Mouse (Mus musculus) liver, postnatal 0 days (tissue): Measurements from ENCODE around the gene Limch1. TPM values are rescaled to one million over a fixed set of nuclear protein-coding genes. Genes with fewer than 3 reads are reported as not detected.

Experiments used
- ATAC-seq: fragments of 200-750 bp; cut with Nextera tagmentation; 2 replicates; pipeline ENCODE4 v1.8.0; 2017; ENCODE audit warnings: mild to moderate bottlenecking, moderate library complexity
- DNase-seq: peaks from one replicate; pipeline ENCODE4 v3.0.0-alpha.2; 2016
- H3K27ac ChIP-seq: fragments of 300-500 bp; sonication (generic); 2 replicates; pipeline ENCODE4 v1.5.1; 2014; ENCODE audit warnings: antibody characterized with exemption, moderate library complexity, mild to moderate bottlenecking, low read depth
- H3K27me3 ChIP-seq: fragments of 300-500 bp; sonication (generic); 2 replicates; pipeline ENCODE4 v1.6.1; 2014; ENCODE audit warnings: low read length, control low read depth, mixed read lengths; ENCODE audit not compliant: insufficient read depth
- H3K36me3 ChIP-seq: fragments of 300-500 bp; sonication (generic); replicated peaks from 2 replicates; pipeline ENCODE4 v1.6.1; 2014; ENCODE audit warnings: mild to moderate bottlenecking, control low read depth, low read length, moderate library complexity, mixed read lengths; ENCODE audit not compliant: insufficient read depth
- H3K4me1 ChIP-seq: fragments of 300-500 bp; sonication (generic); 2 replicates; pipeline ENCODE4 v1.6.1; 2014; ENCODE audit warnings: antibody characterized with exemption, mild to moderate bottlenecking, control low read depth; ENCODE audit not compliant: insufficient read depth
- H3K4me2 ChIP-seq: fragments of 300-500 bp; sonication (generic); 2 replicates; pipeline ENCODE4 v1.6.1; 2014; ENCODE audit warnings: low read depth, mild to moderate bottlenecking, low read length, moderate library complexity, mixed read lengths
- H3K4me3 ChIP-seq: fragments of 300-500 bp; sonication (generic); 2 replicates; pipeline ENCODE4 v1.5.1; 2014; ENCODE audit warnings: low read depth, low read length
- H3K9ac ChIP-seq: fragments of 300-500 bp; sonication (generic); replicated peaks from 2 replicates; pipeline ENCODE4 v1.6.1; 2014; ENCODE audit warnings: mild to moderate bottlenecking, moderate library complexity
- H3K9me3 ChIP-seq: fragments of 300-500 bp; sonication (generic); 2 replicates; pipeline ENCODE4 v1.6.1; 2016; ENCODE audit warnings: mild to moderate bottlenecking, control low read depth, low read length, mixed read lengths
- CTCF ChIP-seq: sonication (generic); IDR thresholded peaks from 2 replicates; pipeline ENCODE4 v1.5.1; 2016; ENCODE audit warnings: antibody characterized with exemption, low read depth
- EP300 ChIP-seq: IDR thresholded peaks from 2 replicates; pipeline ENCODE4 v1.6.1; 2016; ENCODE audit warnings: antibody characterized with exemption, low read depth, mild to moderate bottlenecking
- WGBS: fragments of 180-500 bp; shearing (Covaris S2); extraction: QIAGEN DNeasy Blood & Tissue Kit; methylation state at CpG from one replicate; pipeline ENCODE4 v1.1.7; 2014; ENCODE audit not compliant: insufficient replicate concordance; 5-methylcytosine and 5-hydroxymethylcytosine counted together
- polyA plus RNA-seq: library from polyadenylated mRNA; unstranded; fragments of >200 nt; fragmentation: Nextera tagmentation; extraction: Ambion mirVana; gene quantifications from 2 replicates; pipeline ENCODE4 v1.2.1, GENCODE M21; 2015

The Limch1 gene
- polyA plus RNA-seq, 1 experiment from 2014 or later = 1.6 TPM

DNA sequence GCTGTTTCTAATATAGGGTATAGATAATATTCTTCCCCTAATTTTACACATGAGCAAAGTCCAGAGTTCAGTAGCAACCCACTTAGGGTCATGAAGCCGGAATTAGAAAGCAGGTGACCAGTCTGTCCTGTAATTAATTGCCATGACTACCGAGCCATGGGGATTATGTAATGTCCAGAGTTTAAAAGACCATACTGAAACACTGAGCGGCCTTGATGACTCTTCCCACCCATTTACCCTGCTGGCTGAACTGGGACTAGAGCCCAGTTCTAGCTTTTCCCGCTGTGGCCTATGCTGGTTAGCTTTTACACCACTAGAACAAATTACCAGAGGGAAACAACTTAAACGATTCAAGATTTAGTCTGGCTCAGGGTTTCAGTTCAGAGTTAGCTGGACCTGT is 177.0 kb downstream of the Limch1 start:
- no peaks in the 10 kb centered on the region for H3K4me1 ChIP-seq
- ATAC-seq (no peak), DNase-seq (no peak)
- H3K36me3 ChIP-seq = no peaks in the 10 kb centered on the region
- no peak overlapping the region for H3K27ac ChIP-seq
- TF ChIP-seq CTCF (no peak), EP300 (no peak)
- no peaks in the 10 kb centered on the region for H3K27me3 ChIP-seq
- H3K4me2 ChIP-seq = no peak overlapping the region
- WGBS = 71% methylated on average over 5 of the region's 5 CpGs
- H3K9ac ChIP-seq = no peak overlapping the region
- no peak overlapping the region for H3K4me3 ChIP-seq
- H3K9me3 ChIP-seq = no peaks in the 10 kb centered on the region

- Histone ChIP-seq H3K4me3 (no peak overlapping the region), H3K4me1 (no peaks in the 10 kb centered on the region), H3K4me2 (no peak overlapping the region), H3K27me3 (no peaks in the 10 kb centered on the region), H3K9ac (no peak overlapping the region), H3K27ac (no peak overlapping the region), H3K9me3 (no peaks in the 10 kb centered on the region), H3K36me3 (no peaks in the 10 kb centered on the region)
- DNase-seq (no peak), ATAC-seq (no peak)
- no peak for TF ChIP-seq EP300
- TF ChIP-seq CTCF = no peak
- whole genome bisulfite sequencing = 61% methylated on average over 6 of the region's 6 CpGs
Measured at GRCm38 (mm10) chr5:66929291-66929690, 183.7 kb downstream of the Limch1 start.

GRCm38 (mm10) chr5:66933134-66933804 is 187.6 kb downstream of the Limch1 start:
- DNase-seq = no peak
- H3K4me3 ChIP-seq = no peak overlapping the region
- H3K9ac ChIP-seq = no peak overlapping the region
- H3K4me2 ChIP-seq = no peak overlapping the region
- TF ChIP-seq CTCF = no peak
- TF ChIP-seq EP300 = no peak
- ATAC-seq = no peak
- no peaks in the 10 kb centered on the region for H3K27me3 ChIP-seq
- no peak overlapping the region for H3K27ac ChIP-seq
- WGBS = 71% methylated on average over 10 of the region's 10 CpGs
- H3K9me3 ChIP-seq = no peaks in the 10 kb centered on the region
- H3K4me1 ChIP-seq = no peaks in the 10 kb centered on the region
- H3K36me3 ChIP-seq = no peaks in the 10 kb centered on the region

DNA sequence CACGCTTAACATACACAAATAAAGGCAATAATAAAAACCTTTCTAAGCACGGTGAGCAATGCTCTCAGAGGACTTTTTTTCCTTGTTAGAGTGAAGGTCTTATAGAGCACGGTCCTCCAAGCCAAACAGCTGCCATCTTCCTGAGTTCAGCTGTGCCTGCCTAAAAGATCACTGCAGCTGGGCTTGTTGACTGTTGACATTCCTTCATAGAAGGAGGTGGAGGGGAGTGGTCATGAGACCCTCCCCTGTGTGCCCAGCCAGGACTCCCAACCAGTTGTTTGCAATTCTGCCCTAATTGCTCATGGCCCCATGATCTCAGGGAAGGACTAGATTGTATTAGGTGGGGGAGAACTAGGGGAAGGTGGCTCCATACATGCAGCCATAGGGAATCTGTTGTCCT is 189.0 kb downstream of the Limch1 start:
- H3K9me3 ChIP-seq = no peaks in the 10 kb centered on the region
- WGBS = 65% methylated on average over 3 of the region's 3 CpGs
- no peak overlapping the region for H3K9ac ChIP-seq
- no peaks in the 10 kb centered on the region for H3K36me3 ChIP-seq
- ATAC-seq (no peak), DNase-seq (no peak)
- H3K4me2 ChIP-seq = no peak overlapping the region
- H3K27me3 ChIP-seq = no peaks in the 10 kb centered on the region
- TF ChIP-seq CTCF = no peak
- no peak for TF ChIP-seq EP300
- H3K4me1 ChIP-seq = no peaks in the 10 kb centered on the region
- H3K4me3 ChIP-seq = no peak overlapping the region
- H3K27ac ChIP-seq = no peak overlapping the region

GRCm38 (mm10) chr5:66937376-66937775 is 191.7 kb downstream of the Limch1 start:
- 58% methylated on average over 9 of the region's 9 CpGs for WGBS
- TF ChIP-seq CTCF = no peak
- TF ChIP-seq EP300 = no peak
- H3K27me3 ChIP-seq = no peaks in the 10 kb centered on the region
- H3K9me3 ChIP-seq = no peaks in the 10 kb centered on the region
- H3K9ac ChIP-seq = no peak overlapping the region
- no peak for DNase-seq
- ATAC-seq = no peak
- no peaks in the 10 kb centered on the region for H3K36me3 ChIP-seq
- no peak overlapping the region for H3K4me2 ChIP-seq
- H3K4me1 ChIP-seq = no peaks in the 10 kb centered on the region
- H3K4me3 ChIP-seq = no peak overlapping the region
- H3K27ac ChIP-seq = no peak overlapping the region

DNA sequence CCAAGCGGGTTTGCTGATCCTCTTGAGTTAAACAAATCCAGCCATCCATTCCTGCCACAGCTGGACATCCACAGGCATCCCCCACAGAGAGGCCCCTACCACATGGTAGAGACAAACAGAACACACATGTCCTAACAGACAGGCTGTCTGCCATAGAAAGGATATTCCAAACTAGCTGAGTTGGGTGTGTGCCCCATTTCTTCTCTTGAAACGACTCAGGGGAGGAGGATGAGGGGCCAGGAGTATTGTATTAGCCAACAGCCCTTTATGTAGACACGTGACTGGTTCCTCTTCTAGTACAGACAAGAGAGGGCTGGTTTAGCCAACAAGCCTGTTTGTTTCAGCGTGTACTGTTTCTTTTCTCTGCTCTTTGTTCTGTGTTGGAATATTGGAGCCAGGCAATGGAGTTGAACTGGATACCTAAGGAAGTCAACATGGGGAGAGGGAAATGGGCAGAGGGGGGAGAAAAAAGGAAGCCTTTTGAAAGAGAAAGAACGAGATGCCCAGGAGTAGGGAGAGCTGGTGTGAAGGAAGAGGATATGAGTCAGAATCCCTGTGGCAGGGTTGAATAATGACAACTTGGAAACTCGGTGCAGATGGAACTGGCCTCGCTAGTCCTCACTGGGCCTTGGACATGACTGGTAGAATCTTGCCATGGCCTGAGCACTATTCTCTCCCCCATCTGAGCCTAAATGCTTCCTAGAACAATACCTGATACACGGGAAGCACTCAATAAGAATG is 196.3 kb downstream of the Limch1 start:
- Histone ChIP-seq H3K4me2 (no peak overlapping the region), H3K27me3 (no peaks in the 10 kb centered on the region), H3K27ac (no peak overlapping the region), H3K4me3 (no peak overlapping the region), H3K9ac (no peak overlapping the region), H3K9me3 (no peaks in the 10 kb centered on the region), H3K36me3 (no peaks in the 10 kb centered on the region), H3K4me1 (no peaks in the 10 kb centered on the region)
- TF ChIP-seq EP300 (no peak), CTCF (no peak)
- DNase-seq (no peak), ATAC-seq (no peak)
- 47% methylated on average over 8 of the region's 8 CpGs for WGBS
